Mouse (Mus musculus): ENCODE results near the gene Cmtr2. TPM values are rescaled to one million over a fixed set of nuclear protein-coding genes. Genes with fewer than 3 reads are reported as not detected.

Gene Cmtr2
- 6.8 and 7.0 TPM in 2 replicates for polyA plus RNA-seq (2011; ENCODE audit: insufficient read length, low read depth, missing spikeins)

DNA sequence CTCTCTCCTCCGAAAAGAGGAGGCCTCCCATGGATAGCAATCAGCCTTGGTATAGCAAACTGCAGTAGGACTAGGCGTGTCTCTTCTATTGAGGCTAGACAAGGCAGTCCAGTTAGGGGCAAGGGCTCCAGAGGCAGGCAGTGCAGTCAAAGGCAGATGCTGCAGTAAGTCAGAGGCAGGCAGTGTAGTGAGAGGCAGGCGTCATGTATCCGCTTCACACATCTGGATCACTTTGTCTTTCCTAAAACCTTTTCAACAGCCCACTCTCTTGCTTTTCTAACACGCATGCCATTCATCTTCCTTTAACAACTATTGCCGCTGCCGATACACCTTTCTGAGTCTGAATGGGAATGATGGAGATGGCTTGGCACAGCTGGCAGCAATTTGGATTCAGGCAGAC, at the start of gene Cmtr2:
Cmtr2 (plus strand) TSS at position 301 of the 400 bp plus-strand sequence.
- TF ChIP-seq POLR2A (IDR thresholded peaks at IDR 0.05; ENCODE audit: low read depth, low read length) (no peak), CTCF (IDR thresholded peaks at IDR 0.05; ENCODE audit: borderline replicate concordance, insufficient read depth, low read length) (no peak)
- Histone ChIP-seq H3K4me1 (ENCODE audit: control insufficient read depth, insufficient read depth, low read length) (peaks cover 3% of the 10 kb centered on the region; the same call in 1 of the 2 replicates), H3K4me3 (ENCODE audit: insufficient read depth, low read length) (no peak within 1 kb of the TSS), H3K27ac (ENCODE audit: insufficient read depth, low read length) (no peak within 1 kb of the TSS)

DNA sequence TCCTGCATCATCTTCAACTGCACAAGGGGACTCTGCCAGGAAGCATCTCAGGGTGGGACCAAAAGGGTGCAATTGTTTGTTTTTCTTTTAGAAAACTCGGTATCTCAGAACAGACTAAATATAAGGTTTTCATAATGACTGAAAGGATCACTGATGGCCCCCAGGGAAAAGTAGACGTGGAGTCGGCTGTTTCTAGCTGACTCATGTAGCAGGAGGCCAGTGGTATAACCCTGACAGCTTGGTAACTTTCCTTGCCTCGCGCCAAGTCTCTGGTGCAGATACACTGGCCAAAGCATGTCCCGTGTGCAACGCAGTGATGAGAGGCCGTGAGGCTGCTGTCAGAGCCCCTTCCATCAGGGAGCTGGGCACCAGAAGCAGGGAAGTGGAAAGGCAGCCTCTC, 49.2 kb upstream of the Cmtr2 start:
- H3K4me3 ChIP-seq (ENCODE audit: insufficient read depth, low read length) = no peak overlapping the region
- no peak overlapping the region for H3K27ac ChIP-seq (ENCODE audit: insufficient read depth, low read length)
- no peaks in the 10 kb centered on the region for H3K4me1 ChIP-seq (ENCODE audit: control insufficient read depth, insufficient read depth, low read length)
- TF ChIP-seq POLR2A (IDR thresholded peaks at IDR 0.05; ENCODE audit: low read depth, low read length) (no peak), CTCF (IDR thresholded peaks at IDR 0.05; ENCODE audit: borderline replicate concordance, insufficient read depth, low read length) (no peak)

DNA sequence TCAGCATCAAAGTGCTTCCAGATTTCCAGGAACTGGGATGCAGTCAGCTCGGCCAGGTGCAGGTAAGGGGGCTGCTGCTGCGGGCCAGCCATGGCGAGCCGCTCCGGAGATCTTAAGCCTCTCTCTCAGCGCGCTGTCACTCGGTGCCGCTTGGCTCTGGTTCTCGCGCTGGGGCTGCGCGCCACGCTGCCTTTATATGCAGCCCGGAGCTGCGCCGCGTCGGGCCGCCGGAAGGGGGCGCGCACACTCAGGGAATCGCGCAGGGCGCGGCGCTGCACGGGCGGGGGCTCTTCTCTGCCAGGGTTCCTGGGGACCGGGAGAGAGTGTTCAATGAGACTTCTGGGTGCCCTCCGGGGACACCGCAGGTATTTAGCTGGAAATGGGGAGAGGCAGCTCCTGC, 47.4 kb upstream of the Cmtr2 start, which contains the start of gene Calb2:
Calb2 (minus strand) TSS at position 165 of the 400 bp plus-strand sequence.
- Histone ChIP-seq H3K27ac (ENCODE audit: insufficient read depth, low read length) (no peak within 1 kb of the TSS), H3K4me3 (ENCODE audit: insufficient read depth, low read length) (no peak within 1 kb of the TSS), H3K4me1 (ENCODE audit: control insufficient read depth, insufficient read depth, low read length) (no peaks in the 10 kb centered on the region)
- TF ChIP-seq POLR2A (IDR thresholded peaks at IDR 0.05; ENCODE audit: low read depth, low read length) = no peak
- peak; percentile 68 for TF ChIP-seq CTCF (IDR thresholded peaks at IDR 0.05; ENCODE audit: borderline replicate concordance, insufficient read depth, low read length)

DNA sequence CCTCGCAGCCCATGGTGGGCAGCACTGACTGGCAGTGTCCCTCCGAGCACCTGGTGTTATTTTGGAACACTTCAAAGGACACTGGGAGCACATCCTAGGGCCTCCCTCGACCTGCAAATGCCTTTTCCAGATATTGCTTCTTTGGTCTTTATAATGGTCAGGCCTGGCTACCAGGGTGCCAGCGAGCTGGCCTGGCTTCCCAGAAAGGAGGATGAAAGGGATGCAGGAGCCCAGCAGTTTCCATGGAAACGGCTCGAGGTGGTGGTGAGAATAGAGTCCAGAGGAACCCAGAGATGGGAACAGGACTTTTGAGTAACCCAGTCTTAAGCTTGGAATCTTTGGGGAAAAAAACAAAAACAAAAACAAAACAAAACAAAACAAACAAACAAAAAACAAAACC, 43.3 kb upstream of the Cmtr2 start:
- no peaks in the 10 kb centered on the region for H3K4me1 ChIP-seq (ENCODE audit: control insufficient read depth, insufficient read depth, low read length)
- no peak overlapping the region for H3K4me3 ChIP-seq (ENCODE audit: insufficient read depth, low read length)
- no peak for TF ChIP-seq CTCF (IDR thresholded peaks at IDR 0.05; ENCODE audit: borderline replicate concordance, insufficient read depth, low read length)
- no peak for TF ChIP-seq POLR2A (IDR thresholded peaks at IDR 0.05; ENCODE audit: low read depth, low read length)
- no peak overlapping the region for H3K27ac ChIP-seq (ENCODE audit: insufficient read depth, low read length)

GRCm38 (mm10) chr8:110174826-110175225, 40.6 kb upstream of the Cmtr2 start:
- no peaks in the 10 kb centered on the region for H3K4me1 ChIP-seq (ENCODE audit: control insufficient read depth, insufficient read depth, low read length)
- no peak overlapping the region for H3K4me3 ChIP-seq (ENCODE audit: insufficient read depth, low read length)
- no peak overlapping the region for H3K27ac ChIP-seq (ENCODE audit: insufficient read depth, low read length)
- no peak for TF ChIP-seq CTCF (IDR thresholded peaks at IDR 0.05; ENCODE audit: borderline replicate concordance, insufficient read depth, low read length)
- TF ChIP-seq POLR2A (IDR thresholded peaks at IDR 0.05; ENCODE audit: low read depth, low read length) = no peak

GRCm38 (mm10) chr8:110177359-110178155, 37.9 kb upstream of the Cmtr2 start:
- Histone ChIP-seq H3K4me3 (ENCODE audit: insufficient read depth, low read length) (no peak overlapping the region), H3K27ac (ENCODE audit: insufficient read depth, low read length) (no peak overlapping the region)
- TF ChIP-seq POLR2A (IDR thresholded peaks at IDR 0.05; ENCODE audit: low read depth, low read length) (no peak), CTCF (IDR thresholded peaks at IDR 0.05; ENCODE audit: borderline replicate concordance, insufficient read depth, low read length) (no peak)

GRCm38 (mm10) chr8:110182735-110183367, 32.6 kb upstream of the Cmtr2 start:
- Histone ChIP-seq H3K4me3 (ENCODE audit: insufficient read depth, low read length) (no peak overlapping the region), H3K4me1 (ENCODE audit: control insufficient read depth, insufficient read depth, low read length) (no peaks in the 10 kb centered on the region), H3K27ac (ENCODE audit: insufficient read depth, low read length) (no peak overlapping the region)
- TF ChIP-seq POLR2A (IDR thresholded peaks at IDR 0.05; ENCODE audit: low read depth, low read length) = no peak

More at GRCm38 (mm10) chr8:110177359-110178155, 37.9 kb upstream of the Cmtr2 start:
- H3K4me1 ChIP-seq (ENCODE audit: control insufficient read depth, insufficient read depth, low read length) = no peaks in the 10 kb centered on the region

DNA sequence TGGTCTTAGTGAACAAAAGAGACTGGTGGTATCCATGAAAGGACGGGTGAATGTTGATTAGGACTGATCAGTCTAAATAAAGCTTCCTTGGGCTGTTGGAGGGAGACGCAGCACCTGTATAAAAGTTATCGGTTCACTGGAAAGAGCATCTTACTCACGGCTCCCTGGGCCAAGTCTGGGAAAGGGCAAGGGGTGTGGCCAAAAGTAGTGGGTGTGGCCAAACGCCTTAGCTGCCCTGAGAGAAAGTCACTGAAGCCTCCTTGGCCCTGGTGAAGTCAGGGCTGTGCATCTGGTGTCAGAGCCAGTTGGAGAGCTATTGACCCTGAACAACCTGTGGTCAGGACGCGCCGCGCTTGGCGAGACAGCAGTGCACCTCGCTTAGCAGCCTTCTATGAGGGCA, 31.7 kb upstream of the Cmtr2 start:
- no peak for TF ChIP-seq POLR2A (IDR thresholded peaks at IDR 0.05; ENCODE audit: low read depth, low read length)
- TF ChIP-seq CTCF (IDR thresholded peaks at IDR 0.05; ENCODE audit: borderline replicate concordance, insufficient read depth, low read length) = no peak
- no peaks in the 10 kb centered on the region for H3K4me1 ChIP-seq (ENCODE audit: control insufficient read depth, insufficient read depth, low read length)
- H3K4me3 ChIP-seq (ENCODE audit: insufficient read depth, low read length) = no peak overlapping the region
- H3K27ac ChIP-seq (ENCODE audit: insufficient read depth, low read length) = no peak overlapping the region

DNA sequence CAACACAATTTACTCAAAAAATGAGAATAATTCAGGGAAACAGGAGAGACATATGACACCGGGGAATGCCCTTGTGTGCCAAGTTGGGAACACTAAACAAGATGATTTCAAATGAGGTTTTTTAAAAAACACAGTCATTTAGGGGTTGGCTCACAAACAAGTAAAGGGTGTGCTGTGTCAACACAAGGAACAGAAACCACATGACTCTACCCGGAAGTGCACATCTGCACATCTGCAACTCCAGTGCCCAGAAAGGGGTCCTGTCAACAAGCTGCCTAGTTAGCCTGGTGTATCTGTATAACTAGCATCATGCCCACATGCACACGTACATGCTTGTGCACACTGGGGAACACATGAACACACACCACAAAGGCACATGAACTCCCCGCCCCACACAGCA, 29.9 kb upstream of the Cmtr2 start:
- H3K4me1 ChIP-seq (ENCODE audit: control insufficient read depth, insufficient read depth, low read length) = no peaks in the 10 kb centered on the region
- TF ChIP-seq CTCF (IDR thresholded peaks at IDR 0.05; ENCODE audit: borderline replicate concordance, insufficient read depth, low read length) (no peak), POLR2A (IDR thresholded peaks at IDR 0.05; ENCODE audit: low read depth, low read length) (no peak)

More for the DNA sequence above, 29.9 kb upstream of the Cmtr2 start:
- Histone ChIP-seq H3K4me3 (ENCODE audit: insufficient read depth, low read length) (no peak overlapping the region), H3K27ac (ENCODE audit: insufficient read depth, low read length) (no peak overlapping the region)

Measured in embryonic fibroblast, embryonic 13.5 days (primary cell).